Mouse (Mus musculus): ENCODE data around the gene Scml4.

The Scml4 gene

DNA sequence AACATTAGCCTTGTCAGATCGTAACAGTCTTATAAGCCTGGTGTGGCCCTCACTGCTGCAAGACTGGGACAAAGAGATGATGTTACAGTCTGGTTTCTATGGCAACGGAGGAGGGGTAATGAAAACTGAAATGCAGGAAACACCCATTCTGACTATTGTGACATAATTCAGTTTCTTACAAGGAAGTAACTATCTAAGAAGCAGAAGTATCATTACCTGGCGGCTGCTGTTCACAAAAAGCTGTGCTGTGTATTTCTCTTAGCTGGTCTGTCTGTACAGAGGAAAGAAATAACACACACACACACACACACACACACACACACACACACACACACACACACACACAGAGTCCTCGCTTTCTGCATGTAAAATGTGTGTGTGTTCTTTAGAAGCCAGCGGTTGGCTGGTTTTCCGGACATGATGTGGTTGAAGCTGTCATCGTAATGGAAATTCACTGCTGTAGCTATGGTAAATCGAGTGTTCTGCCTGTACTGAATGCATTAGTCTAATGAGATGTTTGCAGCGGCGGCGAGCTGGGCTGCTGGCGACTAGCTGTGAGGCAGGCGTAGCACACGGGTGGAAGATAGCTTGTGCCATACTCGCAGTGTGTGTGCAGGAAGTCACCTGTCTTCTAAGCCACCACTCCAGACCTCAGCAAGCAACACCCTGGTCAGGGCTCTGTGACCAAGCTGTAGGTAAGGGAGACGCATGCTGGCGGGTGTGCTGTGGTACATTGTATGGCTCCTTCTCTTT lies at the start of gene Scml4:
Gene Scml4, plus strand, starts transcription at position 212 of the 753 bp plus-strand sequence.
- DNase-seq: no peak

- DNase-seq: no peak
These were observed 34.2 kb upstream of the Scml4 start for GRCm38 (mm10) chr10:42825923-42826322.

GRCm38 (mm10) chr10:42827155-42827554 lies 33.0 kb upstream of the Scml4 start:
- no peak for DNase-seq

DNA sequence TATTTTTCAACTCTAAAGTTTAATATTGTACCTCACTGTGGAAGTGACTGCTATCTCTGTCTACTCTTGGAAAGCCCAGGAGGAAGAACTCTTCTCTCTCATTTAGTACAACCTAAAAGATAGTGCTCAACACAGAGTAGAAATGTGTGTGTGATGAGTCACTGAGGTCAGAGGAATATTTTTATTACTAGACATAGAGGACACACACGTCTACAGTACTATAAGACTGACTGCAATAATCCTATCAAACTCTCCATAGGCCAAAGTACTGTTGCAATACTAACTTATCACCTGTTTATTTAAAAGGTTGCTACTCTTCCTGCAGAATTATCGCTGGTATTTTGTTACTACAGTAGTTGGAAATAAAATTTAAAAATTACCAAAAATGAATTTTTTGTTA lies 30.2 kb upstream of the Scml4 start:
- no peak for DNase-seq

DNA sequence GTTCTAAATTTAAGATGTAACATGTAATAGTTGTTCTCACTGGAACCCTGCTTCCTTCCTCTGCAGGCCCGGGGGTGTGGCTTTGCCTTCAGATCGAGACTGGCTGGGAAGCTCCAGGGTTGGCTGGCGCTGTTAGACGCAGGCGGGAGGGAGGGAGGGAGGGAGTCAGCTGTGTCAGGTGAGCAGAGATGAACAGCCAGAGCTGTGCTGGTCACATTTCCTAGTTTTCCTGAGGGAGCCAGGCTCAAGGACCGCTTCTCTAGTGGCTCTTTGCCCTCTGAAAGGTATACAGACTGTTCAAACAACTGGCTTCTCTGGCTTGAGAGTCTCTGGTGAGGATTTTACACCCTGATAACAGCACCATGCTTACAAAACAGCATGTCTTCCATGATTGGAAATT lies 29.8 kb upstream of the Scml4 start:
- DNase-seq: no peak

DNA sequence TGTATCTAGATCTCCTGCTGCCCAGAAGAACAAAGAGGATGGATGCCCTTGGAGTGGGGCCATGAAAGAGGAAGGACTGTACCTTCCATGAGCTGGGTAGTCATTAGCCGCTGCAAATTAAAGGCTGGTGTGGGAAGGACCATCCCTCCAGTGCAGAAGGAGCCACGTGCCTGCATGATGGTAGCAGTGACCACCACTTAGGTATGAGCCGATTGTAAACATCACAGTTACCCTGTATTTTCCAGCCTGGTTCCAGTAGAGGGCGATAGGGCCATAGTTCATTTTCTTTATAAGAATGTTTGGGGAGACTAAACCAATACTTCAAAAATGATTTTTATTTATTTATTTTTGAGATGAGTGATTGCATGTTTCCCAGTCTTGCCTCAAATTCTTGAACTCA lies 27.5 kb upstream of the Scml4 start:
- DNase-seq: no peak

DNA sequence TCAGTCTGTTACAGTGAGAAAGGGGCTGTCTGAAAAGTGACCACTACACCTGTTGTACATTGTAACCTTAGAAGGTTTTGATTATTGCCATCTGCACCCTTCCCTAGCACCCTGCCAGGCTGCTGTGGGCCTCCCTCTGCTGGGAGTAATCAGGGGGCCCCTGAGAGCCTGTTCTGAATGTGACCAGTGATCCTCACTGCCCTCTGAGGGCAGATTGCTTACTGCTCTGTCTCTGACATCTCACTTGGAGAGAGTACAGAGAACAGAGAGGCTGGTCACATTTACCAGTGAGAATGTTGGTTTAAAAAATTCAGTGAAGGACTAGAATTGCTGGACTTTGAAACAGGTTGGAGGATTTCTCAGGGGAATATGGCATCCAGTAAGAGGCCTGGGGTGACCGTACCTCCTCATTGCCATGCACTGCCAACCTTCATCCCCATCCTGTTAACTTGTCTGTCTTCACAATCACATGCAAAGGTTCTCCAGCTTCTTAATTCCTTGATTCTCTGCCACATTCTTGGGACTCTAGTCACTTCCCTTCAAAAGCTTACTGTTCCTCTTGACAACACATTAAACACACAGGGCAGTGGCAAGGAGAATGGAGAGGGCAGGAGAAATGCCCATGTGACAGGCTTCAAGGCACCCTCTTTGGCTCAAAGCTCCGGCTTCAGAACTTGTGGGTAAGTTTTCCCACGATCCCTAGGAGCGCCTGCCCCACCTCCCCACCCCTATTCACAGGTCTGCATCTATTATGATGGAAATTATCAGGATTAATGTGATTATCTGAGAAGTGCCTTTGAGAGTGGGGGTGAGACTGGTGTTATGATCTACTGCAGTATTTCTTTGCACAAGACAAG lies 26.1 kb upstream of the Scml4 start:
- no peak for DNase-seq

DNA sequence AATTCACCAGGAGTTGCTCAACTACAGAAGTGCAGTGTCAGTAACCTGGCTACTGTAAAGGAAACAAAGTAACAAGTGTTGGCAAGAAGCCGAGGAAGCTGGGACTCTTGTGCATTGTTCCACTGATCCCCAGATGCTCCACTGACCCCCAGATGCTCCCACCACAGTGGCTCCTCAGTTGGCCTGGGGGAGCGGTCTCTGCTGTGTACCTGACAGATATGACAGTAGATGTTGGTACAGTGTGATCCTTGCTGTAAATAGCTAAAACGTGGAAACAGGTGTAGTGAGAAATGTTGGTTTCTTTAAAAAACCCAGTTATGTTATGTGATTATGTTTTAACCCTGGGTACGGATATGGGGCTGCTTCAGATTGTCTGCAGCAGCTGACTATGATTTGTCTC lies 22.1 kb upstream of the Scml4 start:
- DNase-seq: no peak

DNA sequence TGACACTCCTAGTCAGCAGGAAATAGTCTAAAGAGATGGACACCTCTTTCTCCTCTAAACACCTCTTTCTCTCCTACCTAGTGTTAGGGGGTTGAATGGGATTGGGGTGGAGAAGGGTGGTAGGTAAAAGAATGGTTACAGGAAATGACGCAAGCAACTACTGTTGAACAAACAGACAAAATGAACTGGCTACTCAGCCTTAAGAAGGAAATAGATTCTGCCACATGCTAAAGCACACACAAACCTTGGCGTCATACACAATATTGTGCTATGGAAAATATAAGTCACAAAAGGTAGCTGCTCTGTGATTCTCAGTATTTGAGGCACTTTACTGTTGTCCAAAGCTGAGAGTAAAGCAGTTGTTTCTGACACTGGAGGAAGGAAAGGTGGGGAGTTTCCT lies 21.4 kb upstream of the Scml4 start:
- DNase-seq: no peak

- no peak for DNase-seq
These were observed 20.1 kb upstream of the Scml4 start for GRCm38 (mm10) chr10:42840036-42840435.

- DNase-seq: no peak
These were observed 18.5 kb upstream of the Scml4 start for GRCm38 (mm10) chr10:42841531-42842195.

GRCm38 (mm10) chr10:42842358-42842757 lies 17.8 kb upstream of the Scml4 start:
- peak; percentile 45 for DNase-seq

DNA sequence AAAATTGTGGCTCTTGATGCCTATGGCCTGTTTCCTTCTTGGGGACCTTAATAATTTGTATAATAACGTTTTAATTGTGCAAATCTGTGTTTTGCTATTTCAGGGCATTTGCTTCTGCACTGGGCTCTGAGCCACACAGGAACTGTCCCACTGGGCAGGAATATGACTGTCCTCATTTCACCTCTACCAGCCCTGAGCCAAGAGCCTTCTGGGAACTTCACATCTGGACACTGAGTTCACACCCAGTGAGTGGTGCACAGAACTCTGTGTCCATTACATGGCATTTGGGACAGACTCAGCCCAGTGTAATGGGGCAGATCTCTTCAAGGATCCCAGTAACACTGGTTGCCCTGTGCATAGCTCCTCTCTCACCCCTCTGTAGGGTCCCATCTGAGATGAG lies 16.8 kb upstream of the Scml4 start:
- no peak for DNase-seq

DNA sequence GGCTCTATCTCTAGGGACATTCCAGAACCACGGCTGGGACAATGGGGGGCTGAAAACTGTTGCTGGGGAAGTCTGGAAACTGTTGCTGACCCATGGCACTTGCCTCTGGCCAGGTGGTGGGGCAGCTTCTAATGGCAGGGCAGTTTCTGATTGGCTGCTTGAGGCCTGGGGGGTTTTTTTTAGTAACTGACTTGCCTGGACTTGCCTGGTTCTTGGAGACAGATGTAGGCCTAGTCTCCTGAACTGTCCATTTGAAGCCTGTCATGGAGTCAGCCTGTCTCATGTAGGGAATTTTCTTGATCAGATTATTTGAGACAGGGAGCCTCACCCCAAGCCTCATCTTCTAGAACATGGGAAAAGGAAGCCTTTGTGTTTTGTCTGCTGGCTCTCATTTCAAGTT lies 14.7 kb upstream of the Scml4 start:
- DNase-seq: no peak

DNA sequence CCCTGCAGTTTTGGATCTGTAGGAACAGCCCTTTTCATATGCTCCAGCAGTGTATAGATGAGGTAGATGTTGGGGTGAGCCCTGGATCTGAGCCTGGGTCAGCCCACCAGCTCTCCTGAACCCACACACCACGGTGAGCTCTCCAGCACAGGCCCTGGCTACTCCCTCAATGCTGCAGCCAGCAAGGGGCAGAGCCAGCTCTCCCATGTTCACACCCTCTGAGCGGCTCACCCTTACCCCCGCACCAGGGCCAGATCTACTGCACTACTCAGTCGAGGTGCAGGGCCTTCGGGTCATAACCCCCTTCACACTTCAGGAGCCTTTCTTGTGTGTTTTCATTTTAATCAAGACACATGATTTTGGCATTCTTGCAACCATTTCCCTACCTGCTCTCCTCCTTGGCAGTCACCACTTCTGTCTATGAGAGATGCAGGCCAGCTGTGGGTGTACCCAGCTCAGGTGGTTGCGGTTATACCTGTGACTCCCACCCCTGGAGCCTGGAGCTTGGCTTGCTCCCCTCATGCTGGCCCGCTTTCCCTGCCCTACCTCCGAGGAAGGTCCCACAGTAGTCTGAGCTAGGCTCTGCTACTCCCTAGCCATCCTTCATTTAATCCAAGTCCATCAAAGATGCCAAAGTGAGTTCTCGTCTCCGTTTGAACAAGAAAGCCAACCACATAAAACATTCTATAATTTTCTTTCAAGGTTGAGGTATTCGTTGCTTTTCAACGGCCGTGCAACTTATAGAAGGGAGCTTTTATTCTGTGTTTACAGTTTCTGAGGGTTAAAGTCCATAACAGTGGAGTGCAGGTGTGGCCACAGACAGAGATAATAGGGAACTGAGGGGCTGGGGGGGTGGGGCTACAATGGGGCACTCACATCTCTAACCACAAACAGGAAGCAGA lies 11.7 kb upstream of the Scml4 start:
- no peak for DNase-seq

DNA sequence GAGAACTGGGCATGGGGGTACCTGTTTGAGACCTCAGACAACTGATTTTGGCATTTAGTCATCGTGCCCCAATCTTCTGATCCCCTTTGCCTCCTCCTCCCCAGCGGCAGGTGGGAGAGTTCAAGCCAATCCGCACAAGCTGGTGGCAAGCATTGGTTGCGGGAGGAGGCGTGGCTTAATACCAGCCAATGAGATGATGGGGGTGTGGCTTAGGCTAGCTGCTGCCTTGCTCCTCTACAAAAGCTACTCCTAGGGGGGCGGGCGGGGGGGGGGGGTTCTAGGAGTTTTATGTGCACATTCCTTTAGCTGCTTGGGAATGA lies 11.1 kb upstream of the Scml4 start:
- no peak for DNase-seq

DNA sequence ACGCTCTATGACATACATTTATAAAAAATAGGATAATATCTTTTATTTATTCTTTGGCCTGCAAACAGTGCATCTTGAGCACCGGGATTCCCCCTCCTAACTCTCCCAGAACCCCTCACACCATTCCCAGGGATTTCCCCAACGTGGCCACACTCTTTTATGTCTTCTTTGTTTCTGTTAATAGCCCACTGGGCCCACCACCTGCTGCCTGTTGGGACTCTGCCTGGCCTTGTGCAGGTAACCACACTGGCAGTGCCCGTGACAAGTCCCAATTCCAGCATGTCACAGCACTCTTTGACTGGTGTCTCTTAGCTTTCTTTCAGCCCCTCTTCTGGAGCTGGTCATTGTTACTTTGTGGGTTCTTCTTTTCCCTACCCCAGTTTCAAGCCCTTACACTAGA lies 5.3 kb upstream of the Scml4 start:
- DNase-seq: no peak

GRCm38 (mm10) chr10:42855250-42855649 lies 4.9 kb upstream of the Scml4 start:
- no peak for DNase-seq

GRCm38 (mm10) chr10:42856574-42856973 lies 3.6 kb upstream of the Scml4 start:
- no peak for DNase-seq

DNA sequence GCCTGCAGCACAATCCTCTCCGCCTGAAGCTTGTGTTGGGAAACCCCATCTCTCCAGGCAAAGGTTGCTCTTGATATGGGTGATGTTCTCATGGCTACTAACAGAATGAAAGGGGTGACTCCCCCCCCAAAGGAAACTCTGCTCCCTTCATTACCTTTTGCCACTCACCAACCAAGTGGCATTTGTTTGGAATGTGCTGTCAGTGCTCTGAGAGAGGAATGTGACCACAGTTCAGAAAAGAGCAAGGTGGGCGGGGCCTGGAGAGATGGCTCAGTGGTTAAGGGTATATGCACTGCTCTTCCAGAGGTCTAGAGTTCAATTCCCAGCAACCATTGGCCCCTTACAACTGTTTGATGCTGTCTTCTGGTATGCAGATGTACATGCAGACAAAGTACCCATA lies 3.1 kb upstream of the Scml4 start:
- DNase-seq: no peak

DNA sequence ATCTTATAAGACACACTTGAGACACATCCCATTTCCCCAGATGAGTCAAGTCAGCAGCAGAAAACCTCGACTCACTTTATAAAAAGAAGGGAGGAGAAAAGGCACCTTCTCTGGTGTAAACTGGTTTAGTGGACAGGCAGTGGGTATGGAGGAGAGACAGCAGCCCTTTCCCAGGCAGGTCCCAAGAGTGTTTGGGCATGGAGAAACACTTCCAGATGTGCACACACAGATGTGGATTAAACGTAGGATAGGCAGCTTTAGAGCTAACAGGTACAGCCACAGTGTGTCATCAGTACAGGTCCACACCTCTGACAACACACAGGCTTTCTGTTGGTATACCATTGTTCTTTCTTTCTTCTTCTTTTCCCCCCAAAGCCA lies 400 bp upstream of the Scml4 start:
- no peak for DNase-seq

GRCm38 (mm10) chr10:42861446-42861845 lies 1.3 kb downstream of the Scml4 start:
- DNase-seq: no peak

All from cerebellum, adult 8-10 months (tissue).